Mouse (Mus musculus): ENCODE data around the gene Sort1.

Gene Sort1

GRCm38 (mm10) chr3:108295379-108296219, 11.7 kb downstream of the Sort1 start:
- no peak for DNase-seq (ENCODE audit: low read depth)

DNA sequence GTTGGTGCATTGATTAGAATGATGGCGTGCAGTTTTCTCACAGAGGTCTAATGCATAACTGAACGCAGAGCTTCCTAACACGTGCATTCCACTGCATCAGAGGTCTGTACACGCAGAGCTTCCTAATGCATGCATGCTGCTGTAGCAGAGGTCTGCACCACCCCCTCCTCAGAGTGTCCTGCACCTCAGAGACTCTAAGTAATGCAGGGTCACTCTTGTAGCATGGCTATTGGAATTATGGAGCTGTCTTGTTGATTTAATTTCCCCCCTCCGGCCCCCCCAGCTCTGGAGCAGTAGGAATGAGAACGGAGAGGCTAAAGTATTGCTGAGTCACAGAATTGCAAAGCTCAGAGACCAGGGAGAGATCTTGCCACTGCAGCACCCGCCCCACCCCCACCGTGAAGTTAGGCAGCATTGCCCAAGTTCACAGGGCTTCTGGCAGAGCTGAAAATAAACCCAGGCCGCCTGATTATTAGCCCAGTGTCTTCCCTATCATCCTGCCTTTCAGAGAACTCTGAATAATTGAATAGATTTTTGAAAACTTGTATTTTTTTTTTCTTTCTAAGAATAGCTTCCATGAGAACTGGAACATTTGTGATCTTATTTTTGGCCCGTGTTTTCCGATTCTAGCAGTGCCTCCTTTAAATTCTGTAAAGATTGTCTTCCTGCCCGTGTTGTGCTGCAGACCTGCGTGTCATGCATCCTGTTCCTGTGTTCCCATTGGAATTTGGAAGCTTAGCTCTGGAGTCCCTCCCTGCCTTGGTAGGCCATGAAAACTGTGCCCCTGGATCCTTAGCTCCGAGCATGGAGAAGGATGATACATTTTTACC, 12.6 kb downstream of the Sort1 start:
- peak; percentile 61 for DNase-seq (ENCODE audit: low read depth)

DNA sequence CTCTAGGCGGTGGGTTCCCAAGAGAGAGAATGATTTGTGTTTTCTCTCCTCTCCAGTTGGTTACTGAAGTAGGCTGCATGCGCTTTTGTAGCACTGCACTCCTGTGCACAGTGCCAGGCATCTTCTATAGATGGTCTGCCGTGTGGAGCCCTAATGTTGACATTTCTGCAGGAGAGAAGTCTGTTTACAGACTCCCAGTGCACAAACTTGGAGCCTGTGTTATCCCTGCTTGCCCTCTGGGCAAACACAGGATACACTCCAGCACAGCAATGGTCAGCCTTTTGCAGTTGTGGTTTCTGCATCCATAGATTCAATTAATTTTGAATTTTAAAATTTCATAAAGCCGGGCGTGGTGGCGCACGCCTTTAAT, 13.2 kb downstream of the Sort1 start:
- no peak for DNase-seq (ENCODE audit: low read depth)

DNA sequence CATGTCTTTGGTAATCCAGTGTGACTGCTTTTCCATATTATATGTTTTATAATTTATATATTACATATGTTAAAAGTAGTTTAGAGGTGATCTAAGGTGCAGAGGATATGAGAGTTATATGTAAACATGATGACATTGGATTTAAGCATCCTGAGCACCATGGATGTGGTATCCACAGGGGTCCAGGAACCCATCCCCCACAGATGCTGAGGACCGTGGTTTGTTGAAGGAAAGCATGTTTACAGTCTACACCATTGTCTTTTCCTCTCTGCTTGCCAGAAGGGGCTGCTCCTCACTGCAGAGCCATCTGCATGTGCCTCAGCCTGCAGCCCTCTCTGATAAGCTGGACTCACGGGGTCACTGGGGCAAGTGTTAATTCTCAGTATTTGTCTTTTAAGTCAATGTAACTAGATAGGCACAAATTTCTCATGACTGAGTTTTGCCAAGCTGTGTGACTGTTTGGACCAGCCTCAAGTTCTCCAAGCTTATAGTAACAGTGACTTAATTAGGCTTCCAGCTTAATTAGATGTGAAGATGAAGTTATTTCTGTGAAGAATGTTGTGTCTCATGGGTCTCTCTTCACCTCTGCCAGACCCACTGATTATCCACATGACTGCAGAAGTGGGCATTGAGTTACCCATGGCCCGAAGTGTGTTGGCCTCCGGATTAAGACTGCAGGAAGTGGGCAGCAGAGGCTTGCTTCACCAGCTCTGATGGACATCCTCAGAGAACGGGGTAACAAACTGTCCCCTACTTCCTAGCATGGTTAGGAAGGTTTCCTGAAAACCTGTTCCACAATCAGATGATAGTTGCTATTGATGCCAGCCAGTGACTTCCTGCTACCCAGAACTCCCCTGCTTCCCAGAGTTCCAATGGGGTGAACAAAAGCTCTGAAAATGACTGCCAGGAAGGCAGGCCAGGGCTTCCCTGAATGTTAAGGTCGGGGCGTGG, 14.0 kb downstream of the Sort1 start:
- no peak for DNase-seq (ENCODE audit: low read depth)

DNA sequence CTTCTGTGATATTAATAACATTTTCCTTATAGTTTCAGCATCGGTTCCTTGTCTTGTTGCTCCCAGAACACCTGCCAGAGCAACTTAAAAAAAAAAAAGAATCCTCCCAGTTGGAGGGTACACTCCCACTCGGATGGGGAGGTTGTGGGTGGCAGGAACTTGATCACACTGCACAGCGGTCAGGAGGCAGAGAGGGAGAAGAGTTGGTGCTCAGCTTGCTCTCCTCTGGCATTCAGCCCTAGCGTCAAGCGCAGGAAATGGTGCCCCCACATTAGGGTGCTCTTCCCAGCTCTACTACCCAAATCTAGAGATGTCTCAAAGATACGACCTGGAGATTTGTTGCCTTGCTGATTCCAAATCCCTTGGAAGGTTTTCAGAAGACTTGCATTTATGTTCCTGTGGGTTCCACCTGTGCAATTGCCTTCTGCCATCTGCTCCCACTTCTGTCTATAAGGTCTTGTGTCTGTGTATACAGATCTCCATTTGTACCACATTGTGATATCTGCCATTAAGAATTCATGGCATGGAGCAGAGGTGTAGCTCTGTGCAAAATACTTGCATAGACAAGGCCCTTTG, 16.7 kb downstream of the Sort1 start:
- no peak for DNase-seq (ENCODE audit: low read depth)

GRCm38 (mm10) chr3:108303683-108304082, 19.8 kb downstream of the Sort1 start:
- DNase-seq (ENCODE audit: low read depth), result no peak

- no peak for DNase-seq (ENCODE audit: low read depth)
These were observed 20.9 kb downstream of the Sort1 start for GRCm38 (mm10) chr3:108304747-108305146.

- DNase-seq (ENCODE audit: low read depth), result no peak
These were observed 22.5 kb downstream of the Sort1 start for GRCm38 (mm10) chr3:108306387-108306786.

DNA sequence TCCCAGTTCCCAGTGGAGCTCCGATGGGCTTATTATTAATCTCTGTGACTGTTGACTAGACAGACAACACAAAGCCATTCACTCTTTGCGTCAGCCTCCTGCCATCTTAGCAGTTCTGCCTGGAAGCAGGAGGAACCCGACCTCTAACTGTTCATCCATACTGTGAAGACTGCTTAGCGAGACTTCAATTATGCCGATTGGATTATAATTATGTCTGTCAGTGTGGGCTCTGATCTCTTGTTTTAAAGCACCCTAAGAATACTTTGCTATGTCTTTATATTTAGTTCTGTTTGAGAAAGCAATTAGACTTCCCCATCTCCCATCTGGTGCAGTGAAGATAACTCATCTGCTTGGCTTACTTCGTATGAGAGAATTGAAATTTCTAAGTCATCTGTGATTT, 23.6 kb downstream of the Sort1 start:
- DNase-seq (ENCODE audit: low read depth), result no peak

- DNase-seq (ENCODE audit: low read depth), result no peak
These were observed 27.0 kb downstream of the Sort1 start for GRCm38 (mm10) chr3:108310921-108311341.

GRCm38 (mm10) chr3:108311688-108312087, 27.8 kb downstream of the Sort1 start:
- DNase-seq (ENCODE audit: low read depth), result no peak

DNA sequence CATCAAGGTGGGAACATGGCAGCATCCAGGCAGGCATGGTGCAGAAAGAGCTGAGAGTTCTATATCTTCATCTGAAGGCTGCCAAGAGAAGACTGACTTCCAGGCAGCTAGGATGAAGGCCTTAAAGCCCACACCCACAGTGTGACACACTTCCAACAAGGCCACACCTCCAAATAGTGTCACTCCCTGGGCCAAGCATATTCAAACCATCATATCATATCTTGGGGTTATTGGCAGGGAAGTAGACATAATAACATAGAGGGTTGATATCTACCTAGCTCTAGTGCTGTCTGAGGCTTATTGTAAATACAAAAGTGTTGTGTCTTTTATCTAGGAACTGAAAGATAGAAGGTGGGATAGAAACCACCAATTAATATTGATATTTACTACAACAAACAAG, 28.5 kb downstream of the Sort1 start:
- DNase-seq (ENCODE audit: low read depth), result no peak

GRCm38 (mm10) chr3:108313138-108313537, 29.3 kb downstream of the Sort1 start:
- no peak for DNase-seq (ENCODE audit: low read depth)

DNA sequence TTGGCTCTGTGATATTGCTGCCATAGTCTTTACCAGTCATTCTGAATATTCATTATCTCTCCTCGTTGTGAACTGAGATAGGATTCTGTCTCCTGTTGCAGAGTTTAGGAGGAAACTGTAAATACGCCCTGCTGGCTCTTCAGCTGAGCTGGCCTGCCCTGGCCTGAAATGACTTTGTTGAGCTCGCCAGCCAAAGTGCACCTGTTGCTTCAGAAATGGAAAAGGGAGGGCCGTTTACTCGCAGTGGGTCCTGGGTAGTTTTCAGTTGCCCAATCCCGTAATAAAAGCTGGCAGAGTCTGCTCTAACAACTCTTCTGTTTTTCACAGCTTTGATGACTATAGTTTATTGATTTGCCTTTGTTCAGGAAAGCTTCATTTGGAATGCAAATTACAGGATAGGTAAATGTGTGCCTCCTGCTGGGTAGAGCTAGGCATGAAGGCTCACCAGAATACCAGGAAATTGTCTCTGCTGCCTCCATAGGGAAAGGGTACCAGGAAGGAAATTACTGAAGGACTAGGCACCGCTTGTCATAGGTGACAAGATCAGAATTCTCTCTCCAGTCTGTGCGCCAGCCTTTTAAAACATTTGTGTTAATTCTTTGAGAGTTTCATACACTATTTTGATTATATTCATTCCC, 30.3 kb downstream of the Sort1 start:
- DNase-seq (ENCODE audit: low read depth), result no peak

GRCm38 (mm10) chr3:108318517-108318916, 34.6 kb downstream of the Sort1 start:
- no peak for DNase-seq (ENCODE audit: low read depth)

- DNase-seq (ENCODE audit: low read depth), result no peak
These were observed 37.8 kb downstream of the Sort1 start for GRCm38 (mm10) chr3:108321671-108322070.

- DNase-seq (ENCODE audit: low read depth), result no peak
These were observed 38.3 kb downstream of the Sort1 start for GRCm38 (mm10) chr3:108322136-108322535.

GRCm38 (mm10) chr3:108322962-108323361, 39.1 kb downstream of the Sort1 start:
- peak; percentile 16 for DNase-seq (ENCODE audit: low read depth)

- DNase-seq (ENCODE audit: low read depth), result no peak
These were observed 41.0 kb downstream of the Sort1 start for GRCm38 (mm10) chr3:108324837-108325236.

DNA sequence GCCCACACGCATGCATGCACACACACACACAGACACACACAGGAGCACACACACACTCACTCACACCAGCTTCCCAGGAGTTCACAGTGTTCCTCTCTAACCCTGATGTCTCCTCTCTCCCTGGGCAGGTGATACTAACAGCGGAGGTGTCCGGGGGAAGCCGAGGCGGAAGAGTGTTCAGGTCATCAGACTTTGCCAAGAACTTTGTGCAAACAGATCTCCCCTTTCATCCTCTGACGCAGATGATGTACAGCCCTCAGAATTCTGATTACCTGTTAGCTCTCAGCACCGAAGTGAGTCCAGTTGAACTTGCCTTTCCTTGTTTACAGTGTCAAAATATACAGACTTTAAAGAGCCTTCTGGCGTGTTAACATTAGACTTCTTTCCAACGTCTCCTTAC, 41.6 kb downstream of the Sort1 start:
- DNase-seq (ENCODE audit: low read depth), result no peak

- DNase-seq (ENCODE audit: low read depth), result no peak
These were observed 43.4 kb downstream of the Sort1 start for GRCm38 (mm10) chr3:108327275-108327674.

Data from c-Kit-positive CD71-positive TER-119-negative erythroid progenitor cells, embryonic 14.5 days (primary cell).